Mouse (Mus musculus) 3T3-L1 (cell line): ENCODE measurements around the gene Pum1.
A peak's percentile ranks its signal among the peaks of the same experiment; 100 is the strongest.

Experiments used
- DNase-seq: peaks from one replicate; pipeline ENCODE4 v3.0.0-alpha.2; 2015; ENCODE audit warnings: low read depth, low spot score

Pum1 gene

GRCm38 (mm10) chr4:130722607-130723006, 59.5 kb downstream of the Pum1 start:
- peak; percentile 22 for DNase-seq

GRCm38 (mm10) chr4:130726118-130726517, 63.0 kb downstream of the Pum1 start:
- DNase-seq: no peak

GRCm38 (mm10) chr4:130735957-130736356, 72.8 kb downstream of the Pum1 start:
- DNase-seq: no peak

GRCm38 (mm10) chr4:130738527-130738926, 75.4 kb downstream of the Pum1 start:
- DNase-seq: peak; percentile 78

- no peak for DNase-seq
Measured at GRCm38 (mm10) chr4:130744058-130744457, 80.9 kb downstream of the Pum1 start.

- peak; percentile 23 for DNase-seq
Measured at GRCm38 (mm10) chr4:130745561-130746306, 82.6 kb downstream of the Pum1 start.

- DNase-seq: no peak
Measured at GRCm38 (mm10) chr4:130749566-130749965, 86.4 kb downstream of the Pum1 start.

GRCm38 (mm10) chr4:130751966-130752365, 88.8 kb downstream of the Pum1 start:
- no peak for DNase-seq

- no peak for DNase-seq
Measured at GRCm38 (mm10) chr4:130752591-130752990, 89.5 kb downstream of the Pum1 start.

GRCm38 (mm10) chr4:130753755-130754154, 90.6 kb downstream of the Pum1 start:
- DNase-seq: no peak

- DNase-seq: no peak
Measured at GRCm38 (mm10) chr4:130754776-130755175, 91.7 kb downstream of the Pum1 start.

- no peak for DNase-seq
Measured at GRCm38 (mm10) chr4:130759875-130760274, 96.8 kb downstream of the Pum1 start.

GRCm38 (mm10) chr4:130761809-130762208, 98.7 kb downstream of the Pum1 start:
- no peak for DNase-seq

GRCm38 (mm10) chr4:130765399-130766160, 102.5 kb downstream of the Pum1 start:
- DNase-seq: no peak

- no peak for DNase-seq
Measured at GRCm38 (mm10) chr4:130766387-130766786, 103.3 kb downstream of the Pum1 start.

- no peak for DNase-seq
Measured at GRCm38 (mm10) chr4:130766926-130767325, 103.8 kb downstream of the Pum1 start.

- DNase-seq: no peak
Measured at GRCm38 (mm10) chr4:130773899-130774298, 110.8 kb downstream of the Pum1 start.

- DNase-seq: no peak
Measured at GRCm38 (mm10) chr4:130774822-130775221, 111.7 kb downstream of the Pum1 start.

- no peak for DNase-seq
Measured at GRCm38 (mm10) chr4:130777647-130778046, 114.5 kb downstream of the Pum1 start.

- DNase-seq: peak; percentile 31
Measured at GRCm38 (mm10) chr4:130779037-130779436, 115.9 kb downstream of the Pum1 start.

- DNase-seq: no peak
Measured at GRCm38 (mm10) chr4:130782492-130782891, 119.4 kb downstream of the Pum1 start.

GRCm38 (mm10) chr4:130784755-130785154, 121.6 kb downstream of the Pum1 start:
- DNase-seq: peak; percentile 62

- DNase-seq: no peak
Measured at GRCm38 (mm10) chr4:130787530-130787929, 124.4 kb downstream of the Pum1 start.
